Mouse (Mus musculus) forebrain, embryonic 15.5 days (tissue): ENCODE measurements around the gene Rftn1. TPM values are rescaled to one million over a fixed set of nuclear protein-coding genes. Genes with fewer than 3 reads are reported as not detected.

Experiments used
- ATAC-seq: fragments of 200-750 bp; cut with Nextera tagmentation; replicated peaks from 2 replicates; pipeline ENCODE4 v1.8.0; 2017; ENCODE audit warnings: mild to moderate bottlenecking, moderate TSS enrichment, moderate library complexity
- H3K27ac ChIP-seq: fragments of 300-500 bp; sonication (generic); replicated peaks from 2 replicates; pipeline ENCODE4 v1.5.1; 2015; ENCODE audit warnings: mild to moderate bottlenecking, inconsistent platforms
- H3K27me3 ChIP-seq: fragments of 300-500 bp; sonication (generic); 2 replicates; pipeline ENCODE4 v1.6.1; 2015; ENCODE audit warnings: inconsistent platforms
- H3K36me3 ChIP-seq: fragments of 300-500 bp; sonication (generic); 2 replicates; pipeline ENCODE4 v1.6.1; 2015; ENCODE audit warnings: mild to moderate bottlenecking, inconsistent platforms
- H3K4me1 ChIP-seq: fragments of 300-500 bp; sonication (generic); 2 replicates; pipeline ENCODE4 v1.6.1; 2015; ENCODE audit warnings: inconsistent platforms
- H3K4me2 ChIP-seq: fragments of 300-500 bp; sonication (generic); replicated peaks from 2 replicates; pipeline ENCODE4 v1.6.1; 2015; ENCODE audit warnings: mild to moderate bottlenecking, inconsistent platforms
- H3K4me3 ChIP-seq: fragments of 300-500 bp; sonication (generic); 2 replicates; pipeline ENCODE4 v1.5.1; 2015; ENCODE audit warnings: mild to moderate bottlenecking, inconsistent platforms
- H3K9ac ChIP-seq: fragments of 300-500 bp; sonication (generic); replicated peaks from 2 replicates; pipeline ENCODE4 v1.6.1; 2015; ENCODE audit warnings: mild to moderate bottlenecking, inconsistent platforms
- H3K9me3 ChIP-seq: fragments of 300-500 bp; sonication (generic); 2 replicates; pipeline ENCODE4 v1.6.1; 2016; ENCODE audit warnings: inconsistent platforms
- WGBS: fragments of 180-500 bp; shearing (Covaris S2); methylation state at CpG from one replicate; pipeline ENCODE4 v1.1.7; 2015; ENCODE audit warnings: mixed read lengths; 5-methylcytosine and 5-hydroxymethylcytosine counted together
- polyA plus RNA-seq: library from polyadenylated mRNA; unstranded; fragments of >200 nt; fragmentation: Nextera tagmentation; extraction: Ambion mirVana; gene quantifications from 2 replicates; pipeline ENCODE4 v1.2.1, GENCODE M21; 2015

Rftn1 gene
- polyA plus RNA-seq, 1 experiment from 2014 or later: 23.6 TPM

- ATAC-seq: no peak
- Histone ChIP-seq H3K9ac (no peak overlapping the region), H3K4me3 (no peak overlapping the region), H3K27ac (0 out of 2 replicates have a peak overlapping the region, but pooled peaks have one; percentile 19), H3K4me1 (0 out of 2 replicates have a peak, but pooled peaks cover 8% of the 10 kb centered on the region), H3K27me3 (no peaks in the 10 kb centered on the region), H3K36me3 (no peaks in the 10 kb centered on the region), H3K4me2 (no peak overlapping the region), H3K9me3 (no peaks in the 10 kb centered on the region)
- WGBS: 53% methylated on average over 4 of the region's 4 CpGs
Measured at GRCm38 (mm10) chr17:50131698-50132097, 58.8 kb downstream of the Rftn1 start.

- Histone ChIP-seq H3K9me3 (no peaks in the 10 kb centered on the region), H3K27me3 (no peaks in the 10 kb centered on the region), H3K9ac (no peak overlapping the region), H3K4me2 (no peak overlapping the region), H3K4me3 (no peak overlapping the region), H3K36me3 (no peaks in the 10 kb centered on the region), H3K27ac (no peak overlapping the region), H3K4me1 (0 out of 2 replicates have a peak, but pooled peaks cover 8% of the 10 kb centered on the region)
- ATAC-seq: no peak
- 91% methylated on average over 4 of the region's 4 CpGs for WGBS
Measured at GRCm38 (mm10) chr17:50130421-50130820, 60.1 kb downstream of the Rftn1 start.

GRCm38 (mm10) chr17:50128392-50128791, 62.1 kb downstream of the Rftn1 start:
- Histone ChIP-seq H3K4me3 (no peak overlapping the region), H3K27me3 (no peaks in the 10 kb centered on the region), H3K4me2 (no peak overlapping the region), H3K4me1 (0 out of 2 replicates have a peak, but pooled peaks cover 8% of the 10 kb centered on the region), H3K27ac (no peak overlapping the region), H3K9ac (no peak overlapping the region), H3K36me3 (no peaks in the 10 kb centered on the region), H3K9me3 (no peaks in the 10 kb centered on the region)
- ATAC-seq: no peak
- WGBS: 32% methylated on average over 3 of the region's 3 CpGs

GRCm38 (mm10) chr17:50127045-50127813, 63.2 kb downstream of the Rftn1 start:
- no peak overlapping the region for H3K27ac ChIP-seq
- no peak overlapping the region for H3K9ac ChIP-seq
- WGBS: 69% methylated on average over 9 of the region's 9 CpGs
- H3K27me3 ChIP-seq: no peaks in the 10 kb centered on the region
- ATAC-seq: no peak
- no peak overlapping the region for H3K4me3 ChIP-seq
- no peaks in the 10 kb centered on the region for H3K36me3 ChIP-seq
- no peak overlapping the region for H3K4me2 ChIP-seq
- H3K9me3 ChIP-seq: no peaks in the 10 kb centered on the region
- H3K4me1 ChIP-seq: 0 out of 2 replicates have a peak, but pooled peaks cover 8% of the 10 kb centered on the region

GRCm38 (mm10) chr17:50126545-50126944, 63.9 kb downstream of the Rftn1 start:
- Histone ChIP-seq H3K4me3 (no peak overlapping the region), H3K4me2 (no peak overlapping the region), H3K36me3 (no peaks in the 10 kb centered on the region), H3K9ac (no peak overlapping the region), H3K27me3 (no peaks in the 10 kb centered on the region), H3K4me1 (0 out of 2 replicates have a peak, but pooled peaks cover 3% of the 10 kb centered on the region), H3K9me3 (no peaks in the 10 kb centered on the region), H3K27ac (no peak overlapping the region)
- no peak for ATAC-seq
- 14% methylated on average over 2 of the region's 2 CpGs for WGBS

GRCm38 (mm10) chr17:50125900-50126299, 64.6 kb downstream of the Rftn1 start:
- no peak for ATAC-seq
- WGBS: 82% methylated on average over 5 of the region's 5 CpGs
- H3K27ac ChIP-seq: no peak overlapping the region
- 0 out of 2 replicates have a peak, but pooled peaks cover 3% of the 10 kb centered on the region for H3K4me1 ChIP-seq
- H3K4me2 ChIP-seq: no peak overlapping the region
- H3K9ac ChIP-seq: no peak overlapping the region
- H3K36me3 ChIP-seq: no peaks in the 10 kb centered on the region
- H3K4me3 ChIP-seq: no peak overlapping the region
- no peaks in the 10 kb centered on the region for H3K27me3 ChIP-seq
- no peaks in the 10 kb centered on the region for H3K9me3 ChIP-seq

- Histone ChIP-seq H3K27ac (no peak overlapping the region), H3K9me3 (no peaks in the 10 kb centered on the region), H3K4me2 (no peak overlapping the region), H3K27me3 (no peaks in the 10 kb centered on the region), H3K9ac (no peak overlapping the region), H3K36me3 (no peaks in the 10 kb centered on the region), H3K4me3 (no peak overlapping the region), H3K4me1 (0 out of 2 replicates have a peak, but pooled peaks cover 3% of the 10 kb centered on the region)
- ATAC-seq: no peak
- WGBS: 87% methylated on average over 3 of the region's 3 CpGs
Measured at GRCm38 (mm10) chr17:50125245-50125798, 65.2 kb downstream of the Rftn1 start.

- Histone ChIP-seq H3K4me2 (no peak overlapping the region), H3K27me3 (no peaks in the 10 kb centered on the region), H3K27ac (no peak overlapping the region), H3K4me1 (0 out of 2 replicates have a peak, but pooled peaks cover 3% of the 10 kb centered on the region), H3K9ac (no peak overlapping the region), H3K9me3 (no peaks in the 10 kb centered on the region), H3K36me3 (no peaks in the 10 kb centered on the region), H3K4me3 (no peak overlapping the region)
- WGBS: 85% methylated on average over 4 of the region's 4 CpGs
- ATAC-seq: no peak
Measured at GRCm38 (mm10) chr17:50124708-50125107, 65.8 kb downstream of the Rftn1 start.

- H3K27me3 ChIP-seq: no peaks in the 10 kb centered on the region
- H3K4me1 ChIP-seq: no peaks in the 10 kb centered on the region
- no peak overlapping the region for H3K27ac ChIP-seq
- H3K36me3 ChIP-seq: no peaks in the 10 kb centered on the region
- no peaks in the 10 kb centered on the region for H3K9me3 ChIP-seq
- no peak overlapping the region for H3K9ac ChIP-seq
- ATAC-seq: no peak
- no peak overlapping the region for H3K4me2 ChIP-seq
- 84% methylated on average over 8 of the region's 8 CpGs for WGBS
- no peak overlapping the region for H3K4me3 ChIP-seq
Measured at GRCm38 (mm10) chr17:50122555-50122954, 67.9 kb downstream of the Rftn1 start.

GRCm38 (mm10) chr17:50120098-50120497, 70.4 kb downstream of the Rftn1 start:
- WGBS: 90% methylated on average over 4 of the region's 4 CpGs
- Histone ChIP-seq H3K4me1 (no peaks in the 10 kb centered on the region), H3K9ac (no peak overlapping the region), H3K4me3 (no peak overlapping the region), H3K27ac (no peak overlapping the region), H3K27me3 (no peaks in the 10 kb centered on the region), H3K9me3 (no peaks in the 10 kb centered on the region), H3K4me2 (no peak overlapping the region), H3K36me3 (no peaks in the 10 kb centered on the region)
- ATAC-seq: no peak

- Histone ChIP-seq H3K27ac (no peak overlapping the region), H3K4me2 (no peak overlapping the region), H3K27me3 (no peaks in the 10 kb centered on the region), H3K4me1 (no peaks in the 10 kb centered on the region), H3K9me3 (no peaks in the 10 kb centered on the region), H3K4me3 (no peak overlapping the region), H3K36me3 (no peaks in the 10 kb centered on the region), H3K9ac (no peak overlapping the region)
- 97% methylated on average over 7 of the region's 7 CpGs for WGBS
- ATAC-seq: no peak
Measured at GRCm38 (mm10) chr17:50117461-50117860, 73.0 kb downstream of the Rftn1 start.

- H3K4me3 ChIP-seq: no peak overlapping the region
- WGBS: 85% methylated on average over 3 of the region's 3 CpGs
Measured at GRCm38 (mm10) chr17:50116980-50117379, 73.5 kb downstream of the Rftn1 start.

More at GRCm38 (mm10) chr17:50116980-50117379, 73.5 kb downstream of the Rftn1 start:
- no peak overlapping the region for H3K9ac ChIP-seq
- no peak for ATAC-seq
- no peaks in the 10 kb centered on the region for H3K27me3 ChIP-seq
- no peaks in the 10 kb centered on the region for H3K36me3 ChIP-seq
- H3K27ac ChIP-seq: no peak overlapping the region
- H3K4me2 ChIP-seq: no peak overlapping the region
- H3K9me3 ChIP-seq: no peaks in the 10 kb centered on the region
- H3K4me1 ChIP-seq: no peaks in the 10 kb centered on the region
